Mouse (Mus musculus) bone marrow macrophage, adult 2 months (primary cell): ENCODE data around the gene Crat. TPM values are rescaled to one million over a fixed set of nuclear protein-coding genes. Genes with fewer than 3 reads are reported as not detected.
A peak's percentile ranks its signal among the peaks of the same experiment; 100 is the strongest.

Experiments
- H3K27ac ChIP-seq: 2 replicates; pipeline ENCODE4 v1.5.1; 2012; ENCODE audit warnings: low read depth, low read length; ENCODE audit not compliant: insufficient read depth
- H3K4me1 ChIP-seq: 2 replicates; pipeline ENCODE4 v1.6.1; 2012; ENCODE audit warnings: low read length; ENCODE audit not compliant: control insufficient read depth, insufficient read depth
- H3K4me3 ChIP-seq: 2 replicates; pipeline ENCODE4 v1.5.1; 2012; ENCODE audit warnings: mild to moderate bottlenecking, low read length, moderate library complexity; ENCODE audit not compliant: insufficient read depth
- CTCF ChIP-seq: IDR thresholded peaks from 2 replicates; pipeline ENCODE4 v1.5.1; 2012; ENCODE audit warnings: low read depth, mild to moderate bottlenecking, low read length, moderate library complexity
- POLR2A ChIP-seq: IDR thresholded peaks from 2 replicates; pipeline ENCODE4 v1.6.1; 2012; ENCODE audit warnings: mild to moderate bottlenecking, low read depth, low read length, borderline replicate concordance
- polyA plus RNA-seq: library from polyadenylated mRNA; stranded (reverse); fragments of >200 nt; gene quantifications from 2 replicates; pipeline ENCODE4 v1.2.4, GENCODE M21; 2012; ENCODE audit not compliant: missing spikeins, insufficient read depth, insufficient read length

The Crat gene
- polyA plus RNA-seq, 1 experiment: 66.4 TPM

GRCm38 (mm10) chr2:30441518-30442497 is 26.2 kb upstream of the Crat start:
- Histone ChIP-seq H3K27ac (peak overlapping the region; percentile 99), H3K4me1 (peaks cover 35% of the 10 kb centered on the region), H3K4me3 (peak overlapping the region; percentile 59)
- TF ChIP-seq POLR2A (no peak), CTCF (no peak)

GRCm38 (mm10) chr2:30440701-30441517 is 25.3 kb upstream of the Crat start:
- peak overlapping the region; percentile 37 for H3K4me3 ChIP-seq
- TF ChIP-seq POLR2A: no peak
- peak; percentile 48 for TF ChIP-seq CTCF
- peaks cover 39% of the 10 kb centered on the region for H3K4me1 ChIP-seq
- peak overlapping the region; percentile 99 for H3K27ac ChIP-seq

- peaks cover 39% of the 10 kb centered on the region for H3K4me1 ChIP-seq
- H3K27ac ChIP-seq: peak overlapping the region; percentile 99
- TF ChIP-seq POLR2A: no peak
- TF ChIP-seq CTCF: no peak
- H3K4me3 ChIP-seq: no peak overlapping the region
Measured at GRCm38 (mm10) chr2:30440211-30440700, 24.6 kb upstream of the Crat start.

- Histone ChIP-seq H3K4me3 (no peak overlapping the region), H3K27ac (peak overlapping the region; percentile 99), H3K4me1 (peaks cover 39% of the 10 kb centered on the region)
- TF ChIP-seq CTCF (no peak), POLR2A (no peak)
Measured at GRCm38 (mm10) chr2:30439631-30440030, 24.0 kb upstream of the Crat start.

- H3K4me1 ChIP-seq: peaks cover 34% of the 10 kb centered on the region
- TF ChIP-seq POLR2A (no peak), CTCF (no peak)
- H3K4me3 ChIP-seq: no peak overlapping the region
- H3K27ac ChIP-seq: no peak overlapping the region
Measured at GRCm38 (mm10) chr2:30437791-30438190, 22.2 kb upstream of the Crat start.

- H3K27ac ChIP-seq: no peak overlapping the region
- TF ChIP-seq CTCF (no peak), POLR2A (no peak)
- H3K4me1 ChIP-seq: peaks cover 25% of the 10 kb centered on the region
- H3K4me3 ChIP-seq: no peak overlapping the region
Measured at GRCm38 (mm10) chr2:30436809-30437208, 21.2 kb upstream of the Crat start.

GRCm38 (mm10) chr2:30436156-30436545 is 20.5 kb upstream of the Crat start:
- Histone ChIP-seq H3K27ac (no peak overlapping the region), H3K4me1 (peaks cover 20% of the 10 kb centered on the region), H3K4me3 (no peak overlapping the region)
- no peak for TF ChIP-seq CTCF
- TF ChIP-seq POLR2A: no peak

GRCm38 (mm10) chr2:30435326-30436155 is 19.9 kb upstream of the Crat start:
- Histone ChIP-seq H3K4me3 (no peak overlapping the region), H3K4me1 (peaks cover 18% of the 10 kb centered on the region), H3K27ac (no peak overlapping the region)
- TF ChIP-seq POLR2A: no peak
- peak; percentile 61; the same call in 1 of the 2 replicates for TF ChIP-seq CTCF

- H3K4me1 ChIP-seq: no peaks in the 10 kb centered on the region
- H3K27ac ChIP-seq: no peak overlapping the region
- no peak overlapping the region for H3K4me3 ChIP-seq
- TF ChIP-seq CTCF (no peak), POLR2A (no peak)
Measured at GRCm38 (mm10) chr2:30429156-30429555, 13.5 kb upstream of the Crat start.
